Mouse (Mus musculus): ENCODE measurements around the gene Lmf2. TPM values are rescaled to one million over a fixed set of nuclear protein-coding genes. Genes with fewer than 3 reads are reported as not detected.

Lmf2 gene
- 40.2 and 43.7 TPM in 2 replicates for polyA plus RNA-seq (2012; rRNA removed)

GRCm38 (mm10) chr15:89355241-89356187 lies at the start of gene Lmf2, which contains the start of gene Ncaph2:
TSS of gene Lmf2 (minus strand) at chr15:89355659.
TSS of gene Ncaph2 (plus strand) at chr15:89355719.
- peak; percentile 97 for DNase-seq
- Histone ChIP-seq H3K27me3 (replicated peaks; ENCODE audit: control insufficient read depth, insufficient read depth, low read length) (no peaks in the 10 kb centered on the region), H3K27ac (ENCODE audit: insufficient read depth, low read depth, low read length) (peak within 1 kb of the TSS; percentile 82), H3K4me1 (ENCODE audit: control insufficient read depth, insufficient read depth, low read length) (peaks cover 7% of the 10 kb centered on the region; the same call in 1 of the 2 replicates), H3K4me3 (ENCODE audit: insufficient read depth, low read depth, low read length) (peak within 1 kb of the TSS; percentile 97), H3K36me3 (ENCODE audit: control insufficient read depth, insufficient read depth, low read length) (peaks cover 3% of the 10 kb centered on the region; the same call in 1 of the 2 replicates)
- under 1% methylated on average over 64 of the region's 64 CpGs for WGBS
- peak; percentile 14 for TF ChIP-seq POLR2A (IDR thresholded peaks at IDR 0.05; ENCODE audit: low read depth, low read length)
- TF ChIP-seq CTCF (conservative IDR thresholded peaks at IDR 0.05; ENCODE audit: insufficient read depth, insufficient read length, low read depth, low read length) = no peak

GRCm38 (mm10) chr15:89404831-89405623 lies 49.6 kb upstream of the Lmf2 start:
- Histone ChIP-seq H3K4me3 (ENCODE audit: insufficient read depth, low read depth, low read length) (no peak overlapping the region), H3K4me1 (ENCODE audit: control insufficient read depth, insufficient read depth, low read length) (no peaks in the 10 kb centered on the region), H3K27me3 (replicated peaks; ENCODE audit: control insufficient read depth, insufficient read depth, low read length) (no peaks in the 10 kb centered on the region; the same call in 1 of the 2 replicates), H3K36me3 (ENCODE audit: control insufficient read depth, insufficient read depth, low read length) (no peaks in the 10 kb centered on the region), H3K27ac (ENCODE audit: insufficient read depth, low read depth, low read length) (no peak overlapping the region)
- WGBS = 77% methylated on average over 10 of the region's 10 CpGs
- TF ChIP-seq POLR2A (IDR thresholded peaks at IDR 0.05; ENCODE audit: low read depth, low read length) (no peak), CTCF (conservative IDR thresholded peaks at IDR 0.05; ENCODE audit: insufficient read depth, insufficient read length, low read depth, low read length) (no peak)
- DNase-seq = no peak

- no peak overlapping the region for H3K27ac ChIP-seq (ENCODE audit: insufficient read depth, low read depth, low read length)
- no peaks in the 10 kb centered on the region for H3K36me3 ChIP-seq (ENCODE audit: control insufficient read depth, insufficient read depth, low read length)
- no peak for DNase-seq
- no peak overlapping the region for H3K4me3 ChIP-seq (ENCODE audit: insufficient read depth, low read depth, low read length)
- H3K27me3 ChIP-seq (replicated peaks; ENCODE audit: control insufficient read depth, insufficient read depth, low read length) = no peaks in the 10 kb centered on the region; the same call in 1 of the 2 replicates
- 96% methylated on average over 1 of the region's 1 CpGs for WGBS
- TF ChIP-seq CTCF (conservative IDR thresholded peaks at IDR 0.05; ENCODE audit: insufficient read depth, insufficient read length, low read depth, low read length) (no peak), POLR2A (IDR thresholded peaks at IDR 0.05; ENCODE audit: low read depth, low read length) (no peak)
- no peaks in the 10 kb centered on the region for H3K4me1 ChIP-seq (ENCODE audit: control insufficient read depth, insufficient read depth, low read length)
These were observed 47.0 kb upstream of the Lmf2 start for GRCm38 (mm10) chr15:89402471-89402870.

GRCm38 (mm10) chr15:89399716-89400115 lies 44.3 kb upstream of the Lmf2 start:
- Histone ChIP-seq H3K4me1 (ENCODE audit: control insufficient read depth, insufficient read depth, low read length) (no peaks in the 10 kb centered on the region), H3K27ac (ENCODE audit: insufficient read depth, low read depth, low read length) (no peak overlapping the region), H3K27me3 (replicated peaks; ENCODE audit: control insufficient read depth, insufficient read depth, low read length) (no peaks in the 10 kb centered on the region), H3K4me3 (ENCODE audit: insufficient read depth, low read depth, low read length) (no peak overlapping the region), H3K36me3 (ENCODE audit: control insufficient read depth, insufficient read depth, low read length) (no peaks in the 10 kb centered on the region)
- WGBS = 69% methylated on average over 1 of the region's 1 CpGs
- no peak for DNase-seq
- TF ChIP-seq POLR2A (IDR thresholded peaks at IDR 0.05; ENCODE audit: low read depth, low read length) = no peak
- TF ChIP-seq CTCF (conservative IDR thresholded peaks at IDR 0.05; ENCODE audit: insufficient read depth, insufficient read length, low read depth, low read length) = no peak

GRCm38 (mm10) chr15:89398146-89398545 lies 42.7 kb upstream of the Lmf2 start:
- Histone ChIP-seq H3K36me3 (ENCODE audit: control insufficient read depth, insufficient read depth, low read length) (no peaks in the 10 kb centered on the region), H3K4me1 (ENCODE audit: control insufficient read depth, insufficient read depth, low read length) (no peaks in the 10 kb centered on the region), H3K4me3 (ENCODE audit: insufficient read depth, low read depth, low read length) (no peak overlapping the region), H3K27ac (ENCODE audit: insufficient read depth, low read depth, low read length) (no peak overlapping the region), H3K27me3 (replicated peaks; ENCODE audit: control insufficient read depth, insufficient read depth, low read length) (no peaks in the 10 kb centered on the region)
- TF ChIP-seq CTCF (conservative IDR thresholded peaks at IDR 0.05; ENCODE audit: insufficient read depth, insufficient read length, low read depth, low read length) (no peak), POLR2A (IDR thresholded peaks at IDR 0.05; ENCODE audit: low read depth, low read length) (no peak)
- DNase-seq = no peak
- 84% methylated on average over 2 of the region's 2 CpGs for WGBS

GRCm38 (mm10) chr15:89396883-89397282 lies 41.4 kb upstream of the Lmf2 start:
- DNase-seq = peak; percentile 78
- H3K27ac ChIP-seq (ENCODE audit: insufficient read depth, low read depth, low read length) = no peak overlapping the region

More at GRCm38 (mm10) chr15:89396883-89397282, 41.4 kb upstream of the Lmf2 start:
- WGBS = 60% methylated on average over 4 of the region's 4 CpGs
- Histone ChIP-seq H3K4me1 (ENCODE audit: control insufficient read depth, insufficient read depth, low read length) (no peaks in the 10 kb centered on the region), H3K27me3 (replicated peaks; ENCODE audit: control insufficient read depth, insufficient read depth, low read length) (no peaks in the 10 kb centered on the region), H3K4me3 (ENCODE audit: insufficient read depth, low read depth, low read length) (no peak overlapping the region), H3K36me3 (ENCODE audit: control insufficient read depth, insufficient read depth, low read length) (no peaks in the 10 kb centered on the region)
- TF ChIP-seq POLR2A (IDR thresholded peaks at IDR 0.05; ENCODE audit: low read depth, low read length) = no peak
- TF ChIP-seq CTCF (conservative IDR thresholded peaks at IDR 0.05; ENCODE audit: insufficient read depth, insufficient read length, low read depth, low read length) = no peak

Measured in kidney, adult 2 months (tissue).